Mouse (Mus musculus): Measurements from ENCODE around the gene Csrnp1. TPM values are rescaled to one million over a fixed set of nuclear protein-coding genes. Genes with fewer than 3 reads are reported as not detected.

The Csrnp1 gene
- polyA plus RNA-seq, 2 experiments: 0.38 to 2.2 TPM

DNA sequence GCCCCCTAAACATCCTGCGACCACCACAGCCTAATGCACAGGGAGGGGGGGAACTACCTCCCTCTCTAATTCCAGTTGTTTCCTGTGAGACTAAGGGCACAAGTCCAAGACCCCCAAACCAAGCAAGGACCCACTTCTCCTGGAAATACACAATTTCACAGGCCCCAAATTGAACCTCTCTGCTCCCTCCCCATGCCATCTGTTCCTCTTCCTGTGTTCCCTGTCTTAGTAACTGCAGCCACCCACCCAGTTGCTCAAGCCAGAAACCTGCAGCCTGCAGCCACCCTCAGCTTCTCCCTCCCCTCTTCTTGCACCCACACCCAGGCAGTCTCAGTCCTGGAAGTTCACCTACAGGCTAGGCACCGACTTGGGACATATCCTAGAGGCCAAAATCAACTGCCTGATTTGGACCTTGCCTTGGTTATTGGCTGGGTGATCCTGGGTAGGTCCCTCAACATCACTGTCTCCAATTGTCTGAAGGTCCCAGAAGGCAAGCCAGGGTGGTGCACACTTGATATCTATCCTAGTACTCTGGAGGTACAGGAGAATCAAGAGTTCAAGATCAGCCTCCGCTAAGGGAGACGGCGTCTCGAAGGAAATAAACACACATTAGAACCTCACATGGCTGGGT lies 5.5 kb downstream of the Csrnp1 start:
- peaks cover 11% of the 10 kb centered on the region for H3K27me3 ChIP-seq (ENCODE audit: control insufficient read depth, insufficient read depth, low read length)
- H3K4me1 ChIP-seq (replicated peaks; ENCODE audit: control insufficient read depth in 2 of 2, insufficient read depth in 2 of 2, low read length in 1 of 2): peaks cover 0 to 38% of the 10 kb centered on the region in 2 experiments; a peak in 3 of 4 replicates
- H3K4me2 ChIP-seq (ENCODE audit: low read depth): no peak overlapping the region
- H3K9me3 ChIP-seq (ENCODE audit: control insufficient read depth, low read length): no peaks in the 10 kb centered on the region
- no peak overlapping the region for H3K4me3 ChIP-seq (ENCODE audit: insufficient read depth in 1 of 2, low read depth in 2 of 2, low read length in 2 of 2)
- no peak overlapping the region for H3K9ac ChIP-seq (replicated peaks)
- no peak overlapping the region for H3K27ac ChIP-seq
- 64% methylated on average over 6 of the region's 6 CpGs for WGBS (ENCODE audit: insufficient replicate concordance)
- H3K36me3 ChIP-seq (replicated peaks; ENCODE audit: control insufficient read depth, insufficient read depth, low read depth): no peaks in the 10 kb centered on the region
- no peak for DNase-seq (ENCODE audit: low read depth in 3 of 3, low spot score in 3 of 3)
- no peak for ATAC-seq (ENCODE audit: insufficient read depth)
- TF ChIP-seq EP300 (IDR thresholded peaks at IDR 0.05; ENCODE audit: low read depth): no peak
- TF ChIP-seq CTCF (IDR thresholded peaks at IDR 0.05; ENCODE audit: low read depth): no peak

GRCm38 (mm10) chr9:119978151-119978810 lies 6.2 kb downstream of the Csrnp1 start:
- Histone ChIP-seq H3K4me2 (ENCODE audit: low read depth) (peak overlapping the region; percentile 32), H3K27ac (no peak overlapping the region), H3K27me3 (ENCODE audit: control insufficient read depth, insufficient read depth, low read length) (peaks cover 5% of the 10 kb centered on the region; the same call in 1 of the 2 replicates), H3K36me3 (replicated peaks; ENCODE audit: control insufficient read depth, insufficient read depth, low read depth) (no peaks in the 10 kb centered on the region), H3K9ac (replicated peaks) (no peak overlapping the region), H3K4me1 (replicated peaks; ENCODE audit: control insufficient read depth in 2 of 2, insufficient read depth in 2 of 2, low read length in 1 of 2) (peaks cover 0 to 37% of the 10 kb centered on the region in 2 experiments; a peak in 3 of 4 replicates), H3K4me3 (ENCODE audit: insufficient read depth in 1 of 2, low read depth in 2 of 2, low read length in 2 of 2) (no peak overlapping the region; a peak in 1 of 4 replicates), H3K9me3 (ENCODE audit: control insufficient read depth, low read length) (no peaks in the 10 kb centered on the region)
- TF ChIP-seq CTCF (IDR thresholded peaks at IDR 0.05; ENCODE audit: low read depth) (no peak), EP300 (IDR thresholded peaks at IDR 0.05; ENCODE audit: low read depth) (no peak)
- DNase-seq (ENCODE audit: low read depth in 3 of 3, low spot score in 3 of 3) (no peak), ATAC-seq (ENCODE audit: insufficient read depth) (no peak)
- 19% methylated on average over 9 of the region's 9 CpGs for WGBS (ENCODE audit: insufficient replicate concordance)

DNA sequence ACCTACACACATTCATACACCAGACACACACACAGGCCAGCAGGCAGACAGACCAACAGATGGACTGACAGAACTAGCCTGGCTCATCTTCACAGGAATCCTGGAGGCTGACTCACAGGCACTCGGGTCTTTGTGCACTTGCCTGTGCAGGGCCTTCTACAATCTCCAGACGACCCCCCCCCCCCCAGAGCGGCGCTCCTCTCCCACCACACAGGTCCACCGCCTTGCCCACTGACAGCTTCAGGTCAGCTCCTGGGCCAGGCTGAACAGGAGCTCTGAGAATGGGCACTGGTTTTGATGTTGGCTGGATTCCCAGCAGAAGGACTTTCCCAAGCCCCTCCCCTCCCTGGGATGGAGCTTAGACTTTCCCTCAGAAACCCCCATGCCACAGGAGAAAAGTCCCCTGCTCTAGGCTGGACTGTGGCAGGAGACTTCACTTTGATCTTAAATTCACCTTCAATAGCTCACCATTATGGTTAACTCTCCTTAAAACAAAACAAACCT lies 6.8 kb downstream of the Csrnp1 start:
- TF ChIP-seq CTCF (IDR thresholded peaks at IDR 0.05; ENCODE audit: low read depth) (no peak), EP300 (IDR thresholded peaks at IDR 0.05; ENCODE audit: low read depth) (no peak)
- Histone ChIP-seq H3K9me3 (ENCODE audit: control insufficient read depth, low read length) (no peaks in the 10 kb centered on the region), H3K4me3 (ENCODE audit: insufficient read depth in 1 of 2, low read depth in 2 of 2, low read length in 2 of 2) (no peak overlapping the region), H3K4me2 (ENCODE audit: low read depth) (peak overlapping the region; percentile 32), H3K27me3 (ENCODE audit: control insufficient read depth, insufficient read depth, low read length) (no peaks in the 10 kb centered on the region), H3K36me3 (replicated peaks; ENCODE audit: control insufficient read depth, insufficient read depth, low read depth) (no peaks in the 10 kb centered on the region), H3K27ac (no peak overlapping the region), H3K9ac (replicated peaks) (no peak overlapping the region), H3K4me1 (replicated peaks; ENCODE audit: control insufficient read depth in 2 of 2, insufficient read depth in 2 of 2, low read length in 1 of 2) (peaks cover 0 to 36% of the 10 kb centered on the region in 2 experiments; a peak in 3 of 4 replicates)
- WGBS (ENCODE audit: insufficient replicate concordance): 31% methylated on average over 5 of the region's 5 CpGs
- ATAC-seq (ENCODE audit: insufficient read depth): no peak
- DNase-seq (ENCODE audit: low read depth in 3 of 3, low spot score in 3 of 3): no peak

DNA sequence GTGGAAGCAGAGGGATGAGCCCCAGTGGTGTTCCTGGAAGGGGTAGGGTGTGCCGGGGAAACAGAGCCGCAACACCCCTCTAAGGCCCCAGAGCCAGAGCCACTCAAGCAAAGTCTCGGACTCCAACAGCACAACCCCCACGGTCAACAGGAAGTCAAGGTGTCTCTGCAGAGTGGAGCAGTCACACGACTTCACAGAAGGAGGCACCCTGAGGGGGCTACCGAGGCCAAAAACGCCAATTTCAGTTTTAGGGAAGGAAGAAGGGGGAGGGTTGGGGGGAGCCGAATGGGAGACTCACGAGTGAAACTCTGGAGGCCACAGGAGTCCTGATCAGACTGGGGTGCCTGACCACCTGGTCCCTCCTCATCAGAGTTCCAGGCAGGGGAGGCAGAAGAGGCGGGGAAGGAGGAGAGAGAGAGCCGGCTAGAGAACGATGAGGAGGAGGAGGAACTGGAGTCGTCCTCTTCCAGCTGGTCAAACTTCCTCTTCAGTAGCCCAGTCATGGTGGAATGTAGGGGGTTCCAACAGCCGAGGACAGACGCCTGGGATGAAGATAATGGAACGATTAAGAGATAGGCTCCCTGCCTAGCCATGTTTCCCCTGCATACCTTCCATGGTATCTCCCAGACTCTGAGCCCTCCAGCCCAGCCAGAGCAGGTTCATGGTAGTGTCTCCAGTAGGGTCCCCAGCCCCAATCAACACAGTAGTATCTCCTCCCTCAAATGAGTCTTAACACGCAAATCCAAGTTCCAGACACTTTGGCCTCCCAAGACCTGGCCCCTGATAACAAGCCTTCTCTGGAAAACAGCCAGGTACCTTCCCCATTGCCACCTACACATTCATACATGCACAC lies 7.5 kb downstream of the Csrnp1 start:
- H3K4me3 ChIP-seq (ENCODE audit: insufficient read depth in 1 of 2, low read depth in 2 of 2, low read length in 2 of 2): no peak overlapping the region
- 11% methylated on average over 17 of the region's 17 CpGs for WGBS (ENCODE audit: insufficient replicate concordance)

More for the DNA sequence above, 7.5 kb downstream of the Csrnp1 start:
- Histone ChIP-seq H3K36me3 (replicated peaks; ENCODE audit: control insufficient read depth, insufficient read depth, low read depth) (no peaks in the 10 kb centered on the region), H3K4me2 (ENCODE audit: low read depth) (peak overlapping the region; percentile 1; the same call in 1 of the 2 replicates), H3K4me1 (replicated peaks; ENCODE audit: control insufficient read depth in 2 of 2, insufficient read depth in 2 of 2, low read length in 1 of 2) (peaks cover 0 to 29% of the 10 kb centered on the region in 2 experiments; a peak in 3 of 4 replicates), H3K9me3 (ENCODE audit: control insufficient read depth, low read length) (no peaks in the 10 kb centered on the region), H3K27ac (no peak overlapping the region), H3K9ac (replicated peaks) (no peak overlapping the region), H3K27me3 (ENCODE audit: control insufficient read depth, insufficient read depth, low read length) (no peaks in the 10 kb centered on the region)
- TF ChIP-seq CTCF (IDR thresholded peaks at IDR 0.05; ENCODE audit: low read depth) (no peak), EP300 (IDR thresholded peaks at IDR 0.05; ENCODE audit: low read depth) (no peak)
- no peak for DNase-seq (ENCODE audit: low read depth in 3 of 3, low spot score in 3 of 3)
- ATAC-seq (ENCODE audit: insufficient read depth): no peak

Measured in liver, embryonic 14.5 days (tissue).